Mouse (Mus musculus): ENCODE data around the gene Tescl.

Gene Tescl

GRCm38 (mm10) chr7:24363228-24363627, 29.5 kb upstream of the Tescl start:
- no peak for DNase-seq (ENCODE audit: low spot score in 2 of 2)

- no peak for DNase-seq (ENCODE audit: low spot score in 2 of 2)
Measured at GRCm38 (mm10) chr7:24361001-24361400, 27.3 kb upstream of the Tescl start.

GRCm38 (mm10) chr7:24359269-24359668, 25.5 kb upstream of the Tescl start:
- DNase-seq (ENCODE audit: low spot score in 2 of 2), result no peak

- no peak for DNase-seq (ENCODE audit: low spot score in 2 of 2)
Measured at GRCm38 (mm10) chr7:24357899-24358298, 24.2 kb upstream of the Tescl start.

GRCm38 (mm10) chr7:24356081-24356480, 22.3 kb upstream of the Tescl start:
- DNase-seq (ENCODE audit: low spot score in 2 of 2), result no peak

GRCm38 (mm10) chr7:24355646-24356045, 21.9 kb upstream of the Tescl start:
- no peak for DNase-seq (ENCODE audit: low spot score in 2 of 2)

- DNase-seq (ENCODE audit: low spot score in 2 of 2), result no peak
Measured at GRCm38 (mm10) chr7:24348896-24349295, 15.2 kb upstream of the Tescl start, which contains the start of gene Lypd5. TSS of gene Lypd5 (plus strand) at chr7:24349196.

GRCm38 (mm10) chr7:24346444-24346843, 12.7 kb upstream of the Tescl start:
- DNase-seq (ENCODE audit: low spot score in 2 of 2), result no peak

GRCm38 (mm10) chr7:24343701-24344272, 10.1 kb upstream of the Tescl start:
- no peak for DNase-seq (ENCODE audit: low spot score in 2 of 2)

GRCm38 (mm10) chr7:24338241-24338640, 4.5 kb upstream of the Tescl start:
- DNase-seq (ENCODE audit: low spot score in 2 of 2), result no peak

GRCm38 (mm10) chr7:24335699-24336309, 2.1 kb upstream of the Tescl start:
- peak in 1 of 2 experiments; percentile 48 for DNase-seq (ENCODE audit: low spot score in 2 of 2)

GRCm38 (mm10) chr7:24327281-24327975, 6.3 kb downstream of the Tescl start:
- no peak for DNase-seq (ENCODE audit: low spot score in 2 of 2)

- DNase-seq (ENCODE audit: low spot score in 2 of 2), result no peak
Measured at GRCm38 (mm10) chr7:24326273-24327135, 7.2 kb downstream of the Tescl start.

GRCm38 (mm10) chr7:24325675-24326128, 8.0 kb downstream of the Tescl start:
- DNase-seq (ENCODE audit: low spot score in 2 of 2), result no peak

- no peak for DNase-seq (ENCODE audit: low spot score in 2 of 2)
Measured at GRCm38 (mm10) chr7:24325197-24325596, 8.5 kb downstream of the Tescl start.

- DNase-seq (ENCODE audit: low spot score in 2 of 2), result no peak
Measured at GRCm38 (mm10) chr7:24322593-24322992, 11.1 kb downstream of the Tescl start.

- DNase-seq (ENCODE audit: low spot score in 2 of 2), result no peak
Measured at GRCm38 (mm10) chr7:24318942-24319341, 14.8 kb downstream of the Tescl start.

- DNase-seq (ENCODE audit: low spot score in 2 of 2), result peak; percentile 95 to 97
Measured at GRCm38 (mm10) chr7:24316567-24317092, 17.1 kb downstream of the Tescl start, which contains the start of gene Zfp94. TSS of gene Zfp94 (minus strand) at chr7:24316666.

- DNase-seq (ENCODE audit: low spot score in 2 of 2), result no peak
Measured at GRCm38 (mm10) chr7:24315726-24316566, 17.8 kb downstream of the Tescl start.

GRCm38 (mm10) chr7:24300771-24301282, 32.9 kb downstream of the Tescl start, which contains the start of gene Zfp61:
TSS of gene Zfp61 (minus strand) at chr7:24301232.
- peak in 1 of 2 experiments; percentile 21 for DNase-seq (ENCODE audit: low spot score in 2 of 2)

Data from heart, adult 9 months (tissue).